Mouse (Mus musculus) heart, embryonic 12.5 days (tissue): ENCODE measurements at regions not wholly inside any gene's neighbourhood (a gene's known extent, or its start where the extent isn't known, plus 50 kb on each side); places are given as distances from the start of the nearest gene placed in this dataset.
"Not testable (repeated sequence)": the region's sequence is repeated elsewhere in the genome, so short reads cannot be mapped to it uniquely, and the experiment has no call there.

Experiments used
- ATAC-seq: fragments of 200-750 bp; cut with Nextera tagmentation; 2 replicates; pipeline ENCODE4 v1.8.0; 2017; ENCODE audit warnings: moderate TSS enrichment, moderate library complexity; ENCODE audit not compliant: insufficient number of reproducible peaks, low FRiP score
- H3K27ac ChIP-seq: fragments of 300-500 bp; sonication (generic); 2 replicates; pipeline ENCODE4 v1.5.1; 2016; ENCODE audit warnings: mild to moderate bottlenecking, moderate library complexity; ENCODE audit not compliant: poor library complexity, severe bottlenecking
- H3K27me3 ChIP-seq: fragments of 300-500 bp; sonication (generic); replicated peaks from 2 replicates; pipeline ENCODE4 v1.6.1; 2016; ENCODE audit warnings: mild to moderate bottlenecking, moderate library complexity
- H3K36me3 ChIP-seq: fragments of 300-500 bp; sonication (generic); 2 replicates; pipeline ENCODE4 v1.6.1; 2016; ENCODE audit warnings: mild to moderate bottlenecking, moderate library complexity
- H3K4me1 ChIP-seq: fragments of 300-500 bp; sonication (generic); replicated peaks from 2 replicates; pipeline ENCODE4 v1.6.1; 2016; ENCODE audit warnings: mild to moderate bottlenecking
- H3K4me2 ChIP-seq: fragments of 300-500 bp; sonication (generic); 2 replicates; pipeline ENCODE4 v1.6.1; 2016; ENCODE audit warnings: mild to moderate bottlenecking, moderate library complexity
- H3K4me3 ChIP-seq: fragments of 300-500 bp; sonication (generic); 2 replicates; pipeline ENCODE4 v1.5.1; 2016; ENCODE audit warnings: mild to moderate bottlenecking
- H3K9ac ChIP-seq: fragments of 300-500 bp; sonication (generic); 2 replicates; pipeline ENCODE4 v1.6.1; 2016; ENCODE audit warnings: mild to moderate bottlenecking, moderate library complexity
- H3K9me3 ChIP-seq: fragments of 300-500 bp; sonication (generic); replicated peaks from 2 replicates; pipeline ENCODE4 v1.6.1; 2016; ENCODE audit warnings: mild to moderate bottlenecking, moderate library complexity
- WGBS: fragments of 180-500 bp; shearing (Covaris S2); methylation state at CpG from one replicate; pipeline ENCODE4 v1.1.7; 2016; 5-methylcytosine and 5-hydroxymethylcytosine counted together

DNA sequence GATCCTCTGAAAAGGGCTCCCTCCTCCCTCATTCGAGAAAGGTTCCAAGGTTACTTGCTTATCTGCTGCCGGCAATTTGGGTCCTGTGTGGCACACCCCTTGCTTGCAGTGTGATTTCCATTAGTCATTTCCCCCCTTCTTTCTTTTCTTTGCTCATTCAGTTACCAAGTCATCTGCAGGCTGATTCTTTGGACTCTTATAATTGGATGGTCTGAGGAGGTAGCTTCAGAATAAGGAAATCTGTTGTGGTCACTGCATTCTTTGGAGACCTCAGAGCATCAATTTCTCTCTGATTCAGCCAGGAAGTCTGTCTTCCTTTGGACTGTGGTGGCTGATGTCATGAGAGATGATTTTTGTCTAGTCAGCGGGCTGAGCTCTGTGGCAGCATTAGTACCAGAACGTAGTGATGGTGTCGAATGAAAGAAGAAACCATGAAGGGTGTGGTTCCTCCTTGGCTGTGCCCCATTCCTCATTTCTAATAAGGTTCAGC, 91.4 kb upstream of the Mdm1 start:
- Histone ChIP-seq H3K4me3 (no peak overlapping the region), H3K4me1 (no peaks in the 10 kb centered on the region), H3K27ac (no peak overlapping the region), H3K9me3 (peaks cover 3% of the 10 kb centered on the region; the same call in 1 of the 2 replicates), H3K4me2 (no peak overlapping the region), H3K36me3 (no peaks in the 10 kb centered on the region), H3K9ac (no peak overlapping the region), H3K27me3 (no peaks in the 10 kb centered on the region)
- 68% methylated on average over 5 of the region's 5 CpGs for WGBS
- ATAC-seq, result 0 out of 2 replicates have a peak, but pooled peaks have one; percentile 11

DNA sequence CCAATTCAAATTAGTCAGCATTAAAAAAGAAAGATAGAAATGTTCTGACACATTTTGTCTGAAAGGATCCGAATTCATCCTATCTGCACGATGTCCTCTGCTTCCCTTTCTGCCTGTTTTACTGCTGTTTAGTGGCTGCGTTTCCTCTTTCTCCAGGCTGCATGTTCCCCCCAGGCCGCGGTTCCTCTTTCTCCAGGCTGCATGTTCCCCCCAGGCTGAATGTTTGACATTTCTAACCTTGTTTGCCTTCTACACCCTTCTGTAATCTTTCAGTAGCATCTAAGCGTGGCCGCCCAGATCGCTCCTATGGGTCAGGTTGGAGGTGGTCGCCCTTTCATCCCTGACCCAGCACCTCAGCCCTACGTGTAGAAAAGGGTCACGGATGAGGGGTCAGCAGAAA, 89.6 kb upstream of the Mdm1 start:
- 76% methylated on average over 11 of the region's 11 CpGs for WGBS
- H3K4me1 ChIP-seq, result peaks cover 8% of the 10 kb centered on the region; the same call in 1 of the 2 replicates
- H3K9me3 ChIP-seq, result peaks cover 3% of the 10 kb centered on the region; the same call in 1 of the 2 replicates
- ATAC-seq, result no peak
- no peaks in the 10 kb centered on the region for H3K36me3 ChIP-seq
- H3K9ac ChIP-seq, result no peak overlapping the region
- H3K4me3 ChIP-seq, result no peak overlapping the region
- no peak overlapping the region for H3K4me2 ChIP-seq
- H3K27ac ChIP-seq, result no peak overlapping the region
- H3K27me3 ChIP-seq, result no peaks in the 10 kb centered on the region

DNA sequence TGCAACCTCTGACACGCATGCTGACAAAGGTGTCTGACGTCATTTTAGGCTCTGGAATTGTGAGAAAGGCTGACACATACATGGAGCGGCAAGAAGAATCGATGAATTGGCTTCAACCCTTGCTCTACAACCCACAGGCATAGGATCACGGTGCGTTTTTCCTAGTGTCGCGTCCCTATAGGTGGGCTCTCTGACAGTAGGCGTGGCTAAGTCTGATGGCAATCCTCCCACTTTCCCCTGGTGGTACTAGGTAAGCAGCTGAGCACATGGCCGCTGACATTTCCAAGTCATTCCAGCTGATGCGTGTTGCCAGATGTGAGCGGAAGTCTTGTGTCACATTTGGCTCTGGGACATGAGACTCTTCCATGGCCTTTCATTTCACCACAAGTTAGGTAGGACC, 89.1 kb upstream of the Mdm1 start:
- no peak for ATAC-seq
- peaks cover 3% of the 10 kb centered on the region; the same call in 1 of the 2 replicates for H3K9me3 ChIP-seq
- WGBS, result 76% methylated on average over 12 of the region's 12 CpGs

DNA sequence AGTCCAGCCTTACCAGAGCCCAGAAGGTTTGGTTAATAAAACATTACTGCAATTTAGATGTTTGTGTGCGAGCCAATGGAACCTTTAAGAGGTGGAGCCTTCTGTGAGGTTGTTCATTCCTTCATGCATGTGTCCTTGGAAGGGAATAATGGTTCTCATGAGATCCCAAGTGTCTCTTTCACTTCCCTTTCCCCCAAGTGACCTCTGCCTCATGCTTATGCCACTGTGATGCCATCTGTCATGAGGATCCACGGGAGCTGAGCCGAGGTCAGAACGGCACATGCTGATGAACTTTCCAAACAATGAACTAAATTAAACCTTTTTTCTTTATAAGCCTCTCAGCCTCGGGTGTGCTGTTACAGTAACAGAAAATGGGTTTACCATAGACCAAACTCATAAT, 88.6 kb upstream of the Mdm1 start:
- H3K4me3 ChIP-seq, result no peak overlapping the region
- 90% methylated on average over 5 of the region's 5 CpGs for WGBS
- peaks cover 10% of the 10 kb centered on the region; the same call in 1 of the 2 replicates for H3K4me1 ChIP-seq
- peaks cover 3% of the 10 kb centered on the region; the same call in 1 of the 2 replicates for H3K9me3 ChIP-seq
- no peaks in the 10 kb centered on the region; the same call in 1 of the 2 replicates for H3K27me3 ChIP-seq
- ATAC-seq, result no peak
- no peak overlapping the region for H3K9ac ChIP-seq
- H3K27ac ChIP-seq, result no peak overlapping the region
- H3K36me3 ChIP-seq, result no peaks in the 10 kb centered on the region
- H3K4me2 ChIP-seq, result no peak overlapping the region

More for the DNA sequence above, 89.1 kb upstream of the Mdm1 start:
- H3K36me3 ChIP-seq, result no peaks in the 10 kb centered on the region
- H3K4me1 ChIP-seq, result peaks cover 10% of the 10 kb centered on the region; the same call in 1 of the 2 replicates
- H3K4me2 ChIP-seq, result no peak overlapping the region
- H3K4me3 ChIP-seq, result no peak overlapping the region
- H3K27me3 ChIP-seq, result no peaks in the 10 kb centered on the region
- no peak overlapping the region for H3K9ac ChIP-seq
- H3K27ac ChIP-seq, result no peak overlapping the region

DNA sequence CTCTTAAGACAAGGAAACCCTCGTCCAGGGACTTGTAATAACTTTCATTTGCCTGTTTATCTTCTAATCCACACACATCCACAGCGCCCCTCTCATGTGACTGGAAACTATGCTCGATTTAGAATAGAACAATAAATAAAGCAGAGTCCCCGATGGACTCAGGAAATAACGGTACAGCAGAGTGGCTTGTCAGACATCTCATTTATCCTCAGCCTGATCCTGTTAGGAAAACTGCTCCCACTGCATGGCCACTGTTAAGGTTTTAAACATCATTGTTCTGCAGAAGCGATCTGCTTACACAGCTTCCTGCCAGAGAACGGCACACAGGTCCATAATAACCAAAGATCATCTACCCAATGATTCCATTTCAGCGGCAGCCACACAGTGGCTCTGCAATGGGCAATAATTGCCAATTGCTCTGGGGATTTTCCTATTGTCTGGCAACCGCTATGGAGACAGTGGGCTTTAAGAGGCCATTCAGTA, 84.8 kb upstream of the Mdm1 start:
- H3K4me3 ChIP-seq, result no peak overlapping the region
- H3K4me1 ChIP-seq, result peaks cover 10% of the 10 kb centered on the region; the same call in 1 of the 2 replicates
- WGBS, result 48% methylated on average over 9 of the region's 9 CpGs
- ATAC-seq, result no peak
- peaks cover 3% of the 10 kb centered on the region; the same call in 1 of the 2 replicates for H3K9me3 ChIP-seq
- H3K27me3 ChIP-seq, result no peaks in the 10 kb centered on the region; the same call in 1 of the 2 replicates
- no peaks in the 10 kb centered on the region for H3K36me3 ChIP-seq
- H3K27ac ChIP-seq, result no peak overlapping the region
- no peak overlapping the region for H3K4me2 ChIP-seq
- H3K9ac ChIP-seq, result no peak overlapping the region

DNA sequence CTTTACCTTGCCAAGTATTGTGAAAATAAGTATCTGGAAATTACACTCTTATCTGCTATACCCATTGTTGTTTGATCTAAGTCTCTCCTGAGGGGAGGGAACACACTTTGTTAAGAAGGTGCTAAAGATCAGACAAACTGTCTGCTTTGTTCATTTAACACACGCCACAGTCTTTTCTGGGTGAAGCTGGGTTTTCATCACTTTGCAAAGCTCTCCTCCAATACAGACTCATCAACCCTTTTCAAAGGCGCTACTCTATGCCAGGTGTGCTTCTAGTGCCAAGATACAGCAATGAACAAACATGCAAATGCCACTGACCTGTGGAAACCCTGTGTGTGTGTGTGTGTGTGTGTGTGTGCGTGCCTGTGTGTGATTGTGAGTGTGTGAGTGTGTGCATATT, 84.1 kb upstream of the Mdm1 start:
- H3K36me3 ChIP-seq, result no peaks in the 10 kb centered on the region
- H3K27ac ChIP-seq, result no peak overlapping the region
- H3K4me1 ChIP-seq, result peaks cover 10% of the 10 kb centered on the region; the same call in 1 of the 2 replicates
- H3K27me3 ChIP-seq, result no peaks in the 10 kb centered on the region; the same call in 1 of the 2 replicates
- no peak overlapping the region for H3K9ac ChIP-seq
- 65% methylated on average over 3 of the region's 3 CpGs for WGBS
- no peak for ATAC-seq
- H3K9me3 ChIP-seq, result peaks cover 1% of the 10 kb centered on the region; the same call in 1 of the 2 replicates
- no peak overlapping the region for H3K4me2 ChIP-seq
- H3K4me3 ChIP-seq, result no peak overlapping the region

DNA sequence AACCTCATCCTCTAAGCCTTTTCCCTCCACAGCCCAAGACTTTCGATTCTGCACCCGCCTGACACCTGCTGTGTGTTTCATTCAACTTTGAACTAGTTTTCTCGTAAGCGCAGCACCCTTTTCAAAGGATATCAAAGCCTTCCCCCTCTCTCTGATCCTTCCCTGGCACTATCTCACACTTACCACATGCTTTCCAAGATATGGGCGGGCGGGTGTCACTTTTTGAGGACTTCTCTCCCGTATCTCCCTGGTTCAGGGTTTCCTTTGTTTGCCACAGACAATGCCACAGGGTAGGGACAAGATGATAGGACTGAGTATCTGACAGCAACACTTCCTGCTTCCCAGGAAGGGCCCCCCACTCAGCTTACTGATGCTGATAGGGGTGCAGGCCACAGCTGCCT, 76.8 kb upstream of the Mdm1 start:
- 41% methylated on average over 7 of the region's 7 CpGs for WGBS
- ATAC-seq, result peak; percentile 89
- peak overlapping the region; percentile 13; the same call in 1 of the 2 replicates for H3K27ac ChIP-seq

DNA sequence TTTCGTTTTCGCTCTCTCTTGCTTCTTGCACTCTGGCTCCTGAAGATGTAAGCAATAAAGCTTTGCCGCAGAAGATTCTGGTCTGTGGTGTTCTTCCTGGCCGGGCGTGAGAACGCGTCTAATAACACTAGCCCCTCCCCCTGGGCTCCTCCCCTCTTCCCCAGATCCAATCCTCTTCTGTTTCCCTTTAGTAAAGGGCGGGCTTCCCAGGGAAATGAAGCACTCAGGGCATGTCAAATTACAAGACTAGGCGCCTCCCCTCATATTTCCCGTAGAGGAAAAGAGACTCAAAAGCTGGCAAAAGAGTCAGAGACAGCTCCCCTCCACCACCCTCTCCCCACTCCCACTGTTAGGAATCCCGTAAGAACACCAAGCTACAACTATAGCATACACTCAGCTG, 65.3 kb upstream of the Mdm1 start:
- H3K36me3 ChIP-seq, H3K4me1 ChIP-seq, H3K9ac ChIP-seq, ATAC-seq, H3K4me3 ChIP-seq, H3K4me2 ChIP-seq, H3K27ac ChIP-seq, H3K27me3 ChIP-seq: not testable (repeated sequence)
- 89% methylated on average over 9 of the region's 11 CpGs for WGBS
- H3K9me3 ChIP-seq, result peaks cover 14% of the 10 kb centered on the region; the same call in 1 of the 2 replicates

More for the DNA sequence above, 76.8 kb upstream of the Mdm1 start:
- Histone ChIP-seq H3K4me2 (no peak overlapping the region), H3K9me3 (peaks cover 5% of the 10 kb centered on the region), H3K36me3 (no peaks in the 10 kb centered on the region), H3K4me1 (no peaks in the 10 kb centered on the region; the same call in 1 of the 2 replicates), H3K4me3 (no peak overlapping the region), H3K27me3 (no peaks in the 10 kb centered on the region), H3K9ac (no peak overlapping the region)

DNA sequence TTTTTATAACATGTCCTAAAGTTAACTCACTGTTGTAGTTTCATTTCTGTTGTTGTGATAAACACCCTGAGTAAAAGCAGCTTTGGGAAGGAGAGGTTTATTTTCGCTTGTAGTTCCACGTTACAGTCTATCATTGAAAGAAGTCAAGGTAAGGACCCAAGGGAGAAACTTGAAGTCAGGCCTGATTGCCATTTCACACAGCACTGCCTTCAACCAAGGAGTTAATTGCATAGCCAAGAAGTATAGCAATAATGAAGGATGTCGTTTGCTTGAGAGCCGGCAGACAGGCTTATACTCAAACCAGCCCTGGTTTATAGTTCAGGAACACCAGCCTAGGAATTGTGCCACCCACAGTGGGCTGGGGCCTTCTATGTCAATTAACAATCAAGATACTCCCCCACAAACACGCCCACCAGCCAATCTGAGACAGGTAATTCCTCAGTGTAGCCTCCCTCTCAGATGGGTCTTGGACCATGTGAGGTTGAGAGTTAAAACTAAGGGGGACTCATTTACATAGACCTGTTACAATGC, 59.9 kb upstream of the Mdm1 start:
- 83% methylated on average over 5 of the region's 5 CpGs for WGBS
- Histone ChIP-seq H3K4me1 (no peaks in the 10 kb centered on the region), H3K36me3 (no peaks in the 10 kb centered on the region), H3K9me3 (peaks cover 10% of the 10 kb centered on the region; the same call in 1 of the 2 replicates), H3K4me3 (no peak overlapping the region), H3K27me3 (no peaks in the 10 kb centered on the region), H3K4me2 (no peak overlapping the region), H3K9ac (no peak overlapping the region), H3K27ac (no peak overlapping the region)
- ATAC-seq, result no peak

DNA sequence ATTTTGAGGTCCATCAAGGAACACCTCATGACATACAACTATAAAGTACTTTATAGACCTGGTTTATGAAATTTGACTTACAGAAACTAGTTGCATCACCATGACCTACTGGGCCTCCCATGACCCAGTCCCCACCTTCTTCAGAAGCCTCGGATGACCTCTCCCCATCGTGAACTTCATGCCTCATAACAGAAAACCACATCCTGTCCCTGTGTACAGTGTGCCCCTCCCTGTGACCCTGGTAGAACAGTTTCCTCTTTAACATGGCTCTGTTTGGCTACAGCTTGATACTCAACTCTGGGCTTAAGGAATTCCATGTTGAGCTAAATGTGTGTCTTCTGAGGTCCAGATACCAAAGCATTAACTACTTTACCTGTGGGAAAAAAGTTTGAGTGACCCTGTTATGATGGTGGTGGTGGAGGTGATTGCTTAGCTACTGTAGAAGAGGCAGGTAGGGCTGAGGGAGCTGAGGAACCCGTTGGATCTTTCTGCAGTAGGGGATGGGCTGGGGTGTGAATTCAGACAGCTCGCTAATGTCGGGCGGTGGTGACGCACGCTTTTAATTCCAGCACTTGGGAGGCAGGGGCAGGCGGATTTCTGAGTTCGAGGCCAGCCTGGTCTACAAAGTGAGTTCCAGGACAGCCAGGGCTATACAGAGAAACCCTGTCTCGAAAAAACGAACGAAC, 58.4 kb upstream of the Mdm1 start:
- WGBS, result 84% methylated on average over 13 of the region's 13 CpGs
- H3K4me1 ChIP-seq, result 0 out of 2 replicates have a peak, but pooled peaks cover 7% of the 10 kb centered on the region

DNA sequence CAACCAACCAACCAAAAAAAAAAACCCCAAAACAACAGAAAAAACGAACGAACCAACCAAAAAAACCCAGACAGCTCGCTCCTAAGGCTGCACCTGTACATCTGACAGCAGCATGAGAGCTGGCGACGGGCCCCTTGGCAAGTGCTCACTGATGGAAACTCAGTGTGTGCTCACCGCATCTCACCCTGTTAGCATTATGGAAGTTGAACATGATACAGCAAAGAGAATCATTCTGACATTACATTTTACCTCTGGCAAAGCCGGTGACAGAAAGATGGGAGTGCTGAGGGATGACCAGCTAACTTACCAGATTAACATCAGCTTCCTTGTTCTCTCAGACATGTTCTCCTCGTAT, 57.9 kb upstream of the Mdm1 start:
- H3K4me1 ChIP-seq, result 0 out of 2 replicates have a peak, but pooled peaks cover 8% of the 10 kb centered on the region
- no peaks in the 10 kb centered on the region for H3K36me3 ChIP-seq
- WGBS, result 82% methylated on average over 8 of the region's 8 CpGs
- H3K9ac ChIP-seq, result no peak overlapping the region
- H3K9me3 ChIP-seq, result no peaks in the 10 kb centered on the region
- no peak overlapping the region for H3K4me2 ChIP-seq
- H3K4me3 ChIP-seq, result no peak overlapping the region
- H3K27ac ChIP-seq, result no peak overlapping the region
- no peaks in the 10 kb centered on the region; the same call in 1 of the 2 replicates for H3K27me3 ChIP-seq
- ATAC-seq, result no peak

More for the DNA sequence above, 58.4 kb upstream of the Mdm1 start:
- H3K27ac ChIP-seq, result no peak overlapping the region
- no peak for ATAC-seq
- H3K4me2 ChIP-seq, result no peak overlapping the region
- H3K9ac ChIP-seq, result no peak overlapping the region
- no peak overlapping the region for H3K4me3 ChIP-seq
- no peaks in the 10 kb centered on the region; the same call in 1 of the 2 replicates for H3K27me3 ChIP-seq
- no peaks in the 10 kb centered on the region for H3K36me3 ChIP-seq
- H3K9me3 ChIP-seq, result peaks cover under 1% of the 10 kb centered on the region; the same call in 1 of the 2 replicates
